Comparison of ENCODE assay signal across 8 mouse cellular contexts in the genomic region with DNA sequence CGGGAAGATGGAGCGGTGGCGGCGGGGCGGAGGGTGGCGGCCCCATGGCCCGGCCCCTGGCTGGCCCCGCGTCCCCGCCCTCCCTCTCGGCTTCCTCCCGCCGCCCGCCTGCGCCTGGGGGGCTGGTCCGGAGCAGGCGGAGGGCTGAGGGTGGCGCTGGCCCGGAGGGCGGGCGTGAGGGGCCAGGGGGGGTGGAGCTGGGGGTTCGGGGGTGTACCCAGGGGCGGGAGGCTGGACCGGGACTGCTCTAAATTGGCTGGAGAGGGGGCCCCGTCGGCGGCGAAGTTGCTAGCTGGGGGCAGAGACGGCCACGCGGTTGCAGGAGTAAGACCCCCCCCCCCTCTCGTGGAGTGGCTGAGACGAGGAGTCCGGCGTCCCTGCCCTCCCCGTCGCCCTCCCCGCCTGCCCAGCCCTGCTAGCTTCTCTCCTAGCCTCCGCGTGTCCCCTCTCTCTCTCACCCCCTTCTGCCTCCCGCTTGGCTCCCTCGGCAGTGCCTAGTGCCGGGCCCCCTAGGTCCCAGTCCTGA. TPM values are rescaled to one million over a fixed set of nuclear protein-coding genes. Genes with fewer than 3 reads are reported as not detected.
A peak's percentile ranks its signal among the peaks of the same experiment; 100 is the strongest.
DNase-seq lines count a peak whose midpoint lies in the region; ATAC-seq and TF ChIP-seq lines count a peak whose summit lies in the region.

No protein-coding gene starts in this region.

- 28% methylated on average over 3 of the region's 43 CpGs for WGBS in forebrain, embryonic 13.5 days
- WGBS in hindbrain, postnatal 0 days = 20% methylated on average over 5 of the region's 43 CpGs
- 18% methylated on average over 17 of the region's 43 CpGs for WGBS in liver, embryonic 16.5 days (ENCODE audit: insufficient replicate concordance)

- H3K4me3 ChIP-seq in forebrain, embryonic 13.5 days = peak overlapping the region; percentile 53
- H3K4me3 ChIP-seq in hindbrain, postnatal 0 days (ENCODE audit: low read length) = peak overlapping the region; percentile 57
- H3K4me3 ChIP-seq in liver, embryonic 16.5 days (ENCODE audit: low read depth, low read length) = peak overlapping the region; percentile 74

- peak; percentile 72 for ATAC-seq in forebrain, embryonic 13.5 days
- peak; percentile 67 for ATAC-seq in hindbrain, postnatal 0 days
- peak; percentile 85 for ATAC-seq in liver, embryonic 16.5 days (ENCODE audit: low read depth)

- TF ChIP-seq CTCF in hindbrain, postnatal 0 days (IDR thresholded peaks at IDR 0.05; ENCODE audit: low read depth) = no peak

- H3K9me3 ChIP-seq in forebrain, embryonic 13.5 days (replicated peaks) = no peaks in the 10 kb centered on the region
- H3K9me3 ChIP-seq in hindbrain, postnatal 0 days (ENCODE audit: low read length) = no peaks in the 10 kb centered on the region
- no peaks in the 10 kb centered on the region for H3K9me3 ChIP-seq in liver, embryonic 16.5 days (replicated peaks; ENCODE audit: control insufficient read depth, low read length)

- DNase-seq in ovary, adult 18-20 months (ENCODE audit: low spot score) = peak; percentile 68
- DNase-seq in ovary, postnatal 10 days (ENCODE audit: low spot score) = no peak
- DNase-seq in adrenal gland, postnatal 14 days = peak; percentile 85
- peak; percentile 40 for DNase-seq in hindbrain, postnatal 0 days (ENCODE audit: low spot score)
- peak; percentile 60 for DNase-seq in neural tube, embryonic 10.5 days (ENCODE audit: extremely low spot score, low spot score)
- DNase-seq in layer of hippocampus, postnatal 14 days (ENCODE audit: low spot score in 2 of 2) = no peak

- H3K4me1 ChIP-seq in forebrain, embryonic 13.5 days = peaks cover 35% of the 10 kb centered on the region
- H3K4me1 ChIP-seq in hindbrain, postnatal 0 days (ENCODE audit: insufficient read depth, low read length) = 0 out of 2 replicates have a peak, but pooled peaks cover 2% of the 10 kb centered on the region
- H3K4me1 ChIP-seq in liver, embryonic 16.5 days (ENCODE audit: control insufficient read depth, low read depth, low read length) = peaks cover 22% of the 10 kb centered on the region

- H3K36me3 ChIP-seq in forebrain, embryonic 13.5 days (ENCODE audit: poor library complexity, severe bottlenecking) = no peaks in the 10 kb centered on the region
- no peaks in the 10 kb centered on the region for H3K36me3 ChIP-seq in hindbrain, postnatal 0 days (ENCODE audit: insufficient read depth, low read length)
- H3K36me3 ChIP-seq in liver, embryonic 16.5 days (ENCODE audit: control insufficient read depth, insufficient read depth) = no peaks in the 10 kb centered on the region

- peak overlapping the region; percentile 73 for H3K9ac ChIP-seq in forebrain, embryonic 13.5 days
- peak overlapping the region; percentile 59 for H3K9ac ChIP-seq in hindbrain, postnatal 0 days (replicated peaks; ENCODE audit: low read length)
- H3K9ac ChIP-seq in liver, embryonic 16.5 days (ENCODE audit: low read depth, low read length) = peak overlapping the region; percentile 72

- no peaks in the 10 kb centered on the region for H3K27me3 ChIP-seq in forebrain, embryonic 13.5 days
- H3K27me3 ChIP-seq in hindbrain, postnatal 0 days (ENCODE audit: insufficient read depth, low read length) = no peaks in the 10 kb centered on the region
- H3K27me3 ChIP-seq in liver, embryonic 16.5 days (ENCODE audit: control insufficient read depth, insufficient read depth, low read depth, low read length) = no peaks in the 10 kb centered on the region

- peak overlapping the region; percentile 61 for H3K4me2 ChIP-seq in forebrain, embryonic 13.5 days
- H3K4me2 ChIP-seq in hindbrain, postnatal 0 days (ENCODE audit: low read depth, low read length) = peak overlapping the region; percentile 64
- peak overlapping the region; percentile 76 for H3K4me2 ChIP-seq in liver, embryonic 16.5 days (ENCODE audit: low read depth, low read length)

- peak overlapping the region; percentile 87 for H3K27ac ChIP-seq in forebrain, embryonic 13.5 days
- H3K27ac ChIP-seq in hindbrain, postnatal 0 days = peak overlapping the region; percentile 77; the same call in 1 of the 2 replicates
- H3K27ac ChIP-seq in liver, embryonic 16.5 days (ENCODE audit: low read length) = peak overlapping the region; percentile 89

RNA-seq across cellular contexts. Expression of gene Tmem164, which starts 0.5 kb away (rescaled TPM):
- total RNA-seq in adrenal gland, postnatal 14 days (2021) = 37.8 and 39.9 TPM in 2 replicates
- polyA plus RNA-seq in forebrain, embryonic 13.5 days (2015; fragmentation: Nextera tagmentation; extraction: Ambion mirVana) = 28.0 and 29.8 TPM in 2 replicates
- 42.0 and 47.3 TPM in 2 replicates for total RNA-seq in hindbrain, postnatal 0 days (2014; rRNA removed)
- polyA plus RNA-seq in hindbrain, postnatal 0 days (2015; fragmentation: Nextera tagmentation; extraction: Ambion mirVana) = 17.9 and 18.2 TPM in 2 replicates
- 18.3 and 20.1 TPM in 2 replicates for polyA plus RNA-seq in liver, embryonic 16.5 days (2015; fragmentation: Nextera tagmentation; extraction: Ambion mirVana)
- total RNA-seq in layer of hippocampus, postnatal 14 days (2021) = 10 to 100 TPM; 25.8 to 27.0 TPM

Comparison
In these comparisons a context has a peak if more than half of its experiments do, and no peak if none do; other contexts are left out.
1. DNase-seq: peak in ovary, adult 18-20 months (single experiment), adrenal gland, postnatal 14 days (single experiment), hindbrain, postnatal 0 days (single experiment) and neural tube, embryonic 10.5 days (single experiment); none in ovary, postnatal 10 days (single experiment) and layer of hippocampus, postnatal 14 days (0 of 2).
2. Peak in every context shown above with its lines, with median percentiles within 50 percentile points of each other: ATAC-seq, H3K27ac ChIP-seq, H3K4me2 ChIP-seq, H3K4me3 ChIP-seq and H3K9ac ChIP-seq.